Mouse (Mus musculus) MEL (cell line): ENCODE measurements around the gene Cilp. TPM values are rescaled to one million over a fixed set of nuclear protein-coding genes. Genes with fewer than 3 reads are reported as not detected.
A peak's percentile ranks its signal among the peaks of the same experiment; 100 is the strongest.

Experiments
- DNase-seq: peaks from one replicate; pipeline ENCODE4 v3.0.0; 2011; ENCODE audit warnings: low read depth, low spot score
- H3K27ac ChIP-seq: 2 replicates; pipeline ENCODE4 v1.5.1; 2012; ENCODE audit warnings: low read depth, mild to moderate bottlenecking, control low read depth, low read length, moderate library complexity; ENCODE audit not compliant: control insufficient read depth
- H3K27me3 ChIP-seq, 2 experiments: fragments of 150-350 bp in 1 of 2; sonication (generic) in 1 of 2; 2 replicates each; pipeline ENCODE4 v1.6.1; 2012; ENCODE audit warnings: low read length in 2 of 2, mild to moderate bottlenecking in 2 of 2, improper control_type of control experiment in 1 of 2, moderate library complexity in 1 of 2; ENCODE audit not compliant: insufficient read depth in 2 of 2, control insufficient read depth in 1 of 2
- H3K36me3 ChIP-seq, 2 experiments: 2 replicates each; pipeline ENCODE4 v1.6.1; 2012 to 2014; ENCODE audit warnings: low read length in 2 of 2, improper control_type of control experiment in 1 of 2, inconsistent platforms in 1 of 2, mild to moderate bottlenecking in 1 of 2; ENCODE audit not compliant: insufficient read depth in 2 of 2, control insufficient read depth in 1 of 2
- H3K4me1 ChIP-seq, 2 experiments: fragments of 150-350 bp in 1 of 2; sonication (generic) in 1 of 2; 2 replicates each; pipeline ENCODE4 v1.6.1; 2012; ENCODE audit warnings: low read length in 2 of 2, improper control_type of control experiment in 1 of 2, mild to moderate bottlenecking in 1 of 2; ENCODE audit not compliant: insufficient read depth in 2 of 2, control insufficient read depth in 1 of 2
- H3K4me3 ChIP-seq, 2 experiments: fragments of 150-350 bp in 1 of 2; sonication (generic) in 1 of 2; 2 replicates each; pipeline ENCODE4 v1.5.1; 2012; ENCODE audit warnings: low read depth in 2 of 2, low read length in 2 of 2, mild to moderate bottlenecking in 2 of 2, moderate library complexity in 2 of 2, control low read depth in 1 of 2, improper control_type of control experiment in 1 of 2; ENCODE audit not compliant: control insufficient read depth in 1 of 2, insufficient read depth in 1 of 2
- H3K79me2 ChIP-seq: 2 replicates; pipeline ENCODE4 v1.6.1; 2012; ENCODE audit warnings: mild to moderate bottlenecking, low read length, moderate library complexity; ENCODE audit not compliant: control insufficient read depth, poor library complexity, insufficient read depth
- H3K9ac ChIP-seq: 2 replicates; pipeline ENCODE4 v1.6.1; 2012; ENCODE audit warnings: low read depth, mild to moderate bottlenecking, control low read depth, low read length, moderate library complexity; ENCODE audit not compliant: control insufficient read depth, poor library complexity, severe bottlenecking
- H3K9me3 ChIP-seq: fragments of 150-350 bp; sonication (generic); replicated peaks from 2 replicates; pipeline ENCODE4 v1.6.1; 2012; ENCODE audit warnings: mild to moderate bottlenecking, low read length, improper control_type of control experiment, moderate library complexity; ENCODE audit not compliant: insufficient read depth
- CTCF ChIP-seq, 3 experiments: IDR thresholded peaks in 2 of 3; conservative IDR thresholded peaks in 1 of 3; 2 replicates each; pipeline ENCODE4 v1.5.1; 2011 to 2012; ENCODE audit warnings: low read length in 3 of 3, low read depth in 2 of 3, mild to moderate bottlenecking in 2 of 3, improper control_type of control experiment in 1 of 3, inconsistent platforms in 1 of 3, mixed read lengths in 1 of 3, moderate library complexity in 1 of 3; ENCODE audit not compliant: control insufficient read depth in 1 of 3, insufficient read depth in 1 of 3, poor library complexity in 1 of 3, severe bottlenecking in 1 of 3
- E2F4 ChIP-seq: IDR thresholded peaks from 2 replicates; pipeline ENCODE4 v1.6.1; 2011; ENCODE audit warnings: low read depth, low read length, improper control_type of control experiment, borderline replicate concordance
- ELF1 ChIP-seq: IDR thresholded peaks from 2 replicates; pipeline ENCODE4 v1.6.1; 2014; ENCODE audit warnings: low read depth, mild to moderate bottlenecking, inconsistent platforms, low read length, improper control_type of control experiment, moderate library complexity
- ETS1 ChIP-seq: IDR thresholded peaks from 2 replicates; pipeline ENCODE4 v1.6.1; 2012; ENCODE audit warnings: low read depth, mild to moderate bottlenecking, inconsistent platforms, low read length, improper control_type of control experiment, moderate library complexity
- JUND ChIP-seq: IDR thresholded peaks from 2 replicates; pipeline ENCODE4 v1.6.1; 2011; ENCODE audit warnings: low read depth, mild to moderate bottlenecking, improper control_type of control experiment, low read length
- MAFK ChIP-seq: IDR thresholded peaks from 2 replicates; pipeline ENCODE4 v1.6.1; 2011; ENCODE audit warnings: low read depth, mild to moderate bottlenecking, low read length, improper control_type of control experiment, borderline replicate concordance
- MAZ ChIP-seq: IDR thresholded peaks from 2 replicates; pipeline ENCODE4 v1.6.1; 2012; ENCODE audit warnings: low read depth, mild to moderate bottlenecking, inconsistent platforms, low read length, improper control_type of control experiment
- MEF2A ChIP-seq: IDR thresholded peaks from 2 replicates; pipeline ENCODE4 v1.6.1; 2014; ENCODE audit warnings: low read depth, mild to moderate bottlenecking, inconsistent platforms, low read length, improper control_type of control experiment; ENCODE audit not compliant: poor library complexity, insufficient replicate concordance, severe bottlenecking; ENCODE audit errors: extremely low read depth
- MYB ChIP-seq: IDR thresholded peaks from 2 replicates; pipeline ENCODE4 v1.6.1; 2011; ENCODE audit warnings: mild to moderate bottlenecking, low read depth, low read length, improper control_type of control experiment
- POLR2AphosphoS2 ChIP-seq: IDR thresholded peaks from 2 replicates; pipeline ENCODE4 v1.6.1; 2011; ENCODE audit warnings: low read length, improper control_type of control experiment
- POLR2AphosphoS5 ChIP-seq: IDR thresholded peaks from 2 replicates; pipeline ENCODE4 v1.6.1; 2012; ENCODE audit warnings: low read depth, borderline replicate concordance, mild to moderate bottlenecking, inconsistent platforms, low read length, moderate library complexity, mixed read lengths
- RAD21 ChIP-seq: IDR thresholded peaks from 2 replicates; pipeline ENCODE4 v1.6.1; 2011; ENCODE audit warnings: mild to moderate bottlenecking, low read depth, low read length, improper control_type of control experiment
- RCOR1 ChIP-seq: IDR thresholded peaks from 2 replicates; pipeline ENCODE4 v1.6.1; 2012; ENCODE audit warnings: low read depth, mild to moderate bottlenecking, inconsistent platforms, low read length, improper control_type of control experiment
- SMC3 ChIP-seq: IDR thresholded peaks from 2 replicates; pipeline ENCODE4 v1.6.1; 2011; ENCODE audit warnings: low read depth, low read length, improper control_type of control experiment
- USF1 ChIP-seq: IDR thresholded peaks from 2 replicates; pipeline ENCODE4 v1.6.1; 2014; ENCODE audit warnings: low read depth, mild to moderate bottlenecking, inconsistent platforms, low read length, improper control_type of control experiment, moderate library complexity
- USF2 ChIP-seq, 2 experiments: IDR thresholded peaks; 2 replicates each; pipeline ENCODE4 v1.6.1; 2011 to 2012; ENCODE audit warnings: improper control_type of control experiment in 2 of 2, low read length in 2 of 2, borderline replicate concordance in 1 of 2, inconsistent platforms in 1 of 2, low read depth in 1 of 2, mild to moderate bottlenecking in 1 of 2; ENCODE audit not compliant: insufficient read depth in 1 of 2
- ZC3H11A ChIP-seq: IDR thresholded peaks from 2 replicates; pipeline ENCODE4 v1.6.1; 2012; ENCODE audit warnings: low read depth, mild to moderate bottlenecking, inconsistent platforms, low read length, improper control_type of control experiment
- polyA plus RNA-seq, 2 experiments: library from polyadenylated mRNA; stranded (reverse) in 1 of 2; unstranded in 1 of 2; fragments of >175 nt in 1 of 2; fragments of >200 nt in 1 of 2; gene quantifications; 2 replicates each; pipeline versions ENCODE4 v1.2.1 to v1.2.4; 2012; ENCODE audit warnings: low replicate concordance in 2 of 2, low read depth in 1 of 2; ENCODE audit not compliant: insufficient read length in 2 of 2, insufficient read depth in 1 of 2, missing spikeins in 1 of 2
- total RNA-seq: library from RNA; depleted of rRNA; stranded (reverse); fragments of 300-350 nt; gene quantifications from 2 replicates; pipeline ENCODE4 v1.2.3, GENCODE M21; 2012

The Cilp gene
- total and polyA plus RNA-seq, 3 experiments, result 0.01 TPM; not detected in 2

DNA sequence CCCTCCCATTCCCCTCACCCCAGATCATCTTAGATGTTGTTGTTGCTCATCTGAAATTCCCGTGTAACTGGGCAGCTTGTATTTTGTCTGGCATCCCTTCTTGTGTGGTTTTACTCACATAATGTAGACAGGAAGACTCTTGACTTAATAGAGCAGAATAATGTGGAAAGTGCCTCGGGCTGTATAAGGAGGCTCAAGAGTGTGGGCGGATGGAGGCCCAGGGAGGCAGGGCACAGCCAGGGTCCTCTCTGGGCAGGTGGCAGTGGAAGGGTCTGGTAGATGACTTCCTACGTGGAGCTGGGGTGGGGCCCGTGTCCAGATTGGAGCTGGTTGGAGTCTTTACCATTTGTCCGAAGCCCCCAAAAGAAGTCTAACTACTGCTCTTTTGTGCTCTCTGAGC is 41.1 kb upstream of the Cilp start:
- no peaks in the 10 kb centered on the region for H3K9me3 ChIP-seq
- no peaks in the 10 kb centered on the region for H3K36me3 ChIP-seq
- no peak overlapping the region for H3K4me3 ChIP-seq
- TF ChIP-seq ETS1 (no peak), MEF2A (no peak), POLR2AphosphoS5 (no peak), USF1 (no peak), POLR2AphosphoS2 (no peak), MAZ (no peak), E2F4 (no peak), RCOR1 (no peak), JUND (no peak), USF2 (IDR thresholded peaks at IDR 0.05; ENCODE audit: borderline replicate concordance in 1 of 2, insufficient read depth in 1 of 2, low read depth in 1 of 2, low read length in 2 of 2) (no peak)
- no peaks in the 10 kb centered on the region for H3K79me2 ChIP-seq
- H3K4me1 ChIP-seq, result no peaks in the 10 kb centered on the region
- H3K9ac ChIP-seq, result no peak overlapping the region
- no peaks in the 10 kb centered on the region for H3K27me3 ChIP-seq
- H3K27ac ChIP-seq, result no peak overlapping the region
- no peak for DNase-seq

DNA sequence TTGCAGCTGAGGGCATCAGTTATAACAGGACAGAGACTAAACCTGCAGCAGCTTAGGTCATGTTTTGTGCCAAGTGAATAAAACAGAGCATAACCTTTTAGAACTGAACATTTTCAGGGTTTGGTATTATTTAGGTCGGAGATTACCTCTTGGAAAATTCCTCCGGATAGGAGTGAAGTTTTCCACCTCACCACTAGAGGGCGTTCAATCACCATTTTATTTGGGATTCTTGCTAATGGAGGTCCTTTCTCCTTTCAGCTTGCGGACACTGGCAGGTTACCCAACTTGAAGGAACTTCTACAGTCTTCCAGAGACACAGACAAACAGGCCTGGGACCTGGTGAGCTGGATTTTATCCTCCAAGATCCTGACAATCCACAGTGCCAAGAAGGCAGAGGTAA is 39.2 kb upstream of the Cilp start:
- Histone ChIP-seq H3K4me1 (no peaks in the 10 kb centered on the region), H3K79me2 (no peaks in the 10 kb centered on the region), H3K36me3 (no peaks in the 10 kb centered on the region), H3K9me3 (no peaks in the 10 kb centered on the region), H3K27ac (no peak overlapping the region), H3K9ac (no peak overlapping the region), H3K27me3 (no peaks in the 10 kb centered on the region), H3K4me3 (no peak overlapping the region)
- peak; percentile 46 for DNase-seq
- no peak for TF ChIP-seq POLR2AphosphoS2
- peak; percentile 71 for TF ChIP-seq RAD21
- peak; percentile 38; the same call in 1 of the 2 replicates for TF ChIP-seq ZC3H11A
- TF ChIP-seq SMC3, result peak; percentile 56
- TF ChIP-seq CTCF (IDR thresholded peaks at IDR 0.05 in 2 of 3, conservative IDR thresholded peaks at IDR 0.05 in 1 of 3; ENCODE audit: control insufficient read depth in 1 of 3, insufficient read depth in 1 of 3, low read depth in 2 of 3, low read length in 3 of 3, poor library complexity in 1 of 3, severe bottlenecking in 1 of 3), result peak; percentile 5 to 86 (median 74); a peak in 4 of 6 replicates

DNA sequence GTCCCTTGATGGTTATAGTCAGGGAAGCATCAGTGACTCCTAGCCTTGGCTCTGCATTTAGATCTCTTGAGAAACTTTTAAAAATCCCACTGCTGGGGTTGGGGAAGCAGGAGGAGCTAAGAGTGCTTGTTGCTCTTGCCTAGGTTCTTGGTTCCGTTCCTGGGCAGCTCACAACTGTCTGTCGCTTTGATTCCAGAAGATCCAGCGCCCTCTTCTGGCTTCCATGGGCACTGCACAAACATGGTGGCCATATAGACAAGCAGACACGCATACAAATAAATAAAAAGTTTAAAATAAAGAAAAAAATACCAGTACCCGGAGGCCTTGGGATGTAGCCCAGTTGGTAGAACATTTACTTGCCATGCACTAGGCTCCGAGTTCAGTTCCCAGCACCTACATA is 34.7 kb upstream of the Cilp start:
- H3K36me3 ChIP-seq, result no peaks in the 10 kb centered on the region

More for the DNA sequence above, 34.7 kb upstream of the Cilp start:
- H3K27me3 ChIP-seq, result no peaks in the 10 kb centered on the region
- H3K4me1 ChIP-seq, result no peaks in the 10 kb centered on the region
- TF ChIP-seq RAD21, result peak; percentile 33
- TF ChIP-seq CTCF (IDR thresholded peaks at IDR 0.05 in 2 of 3, conservative IDR thresholded peaks at IDR 0.05 in 1 of 3; ENCODE audit: control insufficient read depth in 1 of 3, insufficient read depth in 1 of 3, low read depth in 2 of 3, low read length in 3 of 3, poor library complexity in 1 of 3, severe bottlenecking in 1 of 3), result peak; percentile 46 to 59 (median 52)
- TF ChIP-seq ZC3H11A, result peak; percentile 30; the same call in 1 of the 2 replicates
- peak; percentile 29 for TF ChIP-seq SMC3
- no peak for TF ChIP-seq MAFK
- TF ChIP-seq ELF1, result no peak
- no peak for TF ChIP-seq POLR2AphosphoS5
- no peak for TF ChIP-seq ETS1
- no peak for TF ChIP-seq MYB
- TF ChIP-seq, all 39 proteins: peak for 4
- DNase-seq, result peak; percentile 52
- H3K9ac ChIP-seq, result no peak overlapping the region
- no peaks in the 10 kb centered on the region for H3K9me3 ChIP-seq
- no peaks in the 10 kb centered on the region for H3K79me2 ChIP-seq
- H3K4me3 ChIP-seq, result no peak overlapping the region
- no peak overlapping the region for H3K27ac ChIP-seq
